Mouse (Mus musculus) ovary, postnatal 36 days (tissue): ENCODE results near the gene Slf2.

Experiments used
- DNase-seq: peaks from one replicate; pipeline ENCODE4 v3.0.0; 2022; ENCODE audit warnings: low spot score, mixed read lengths

Slf2 gene

GRCm38 (mm10) chr19:44984420-44984819 is 53.5 kb downstream of the Slf2 start:
- no peak for DNase-seq

- DNase-seq: no peak
Observed at GRCm38 (mm10) chr19:44985159-44985988, 54.4 kb downstream of the Slf2 start.

GRCm38 (mm10) chr19:44987004-44987403 is 56.1 kb downstream of the Slf2 start:
- DNase-seq: no peak

- no peak for DNase-seq
Observed at GRCm38 (mm10) chr19:44987851-44988250, 56.9 kb downstream of the Slf2 start.

GRCm38 (mm10) chr19:44988321-44988720 is 57.4 kb downstream of the Slf2 start:
- no peak for DNase-seq

GRCm38 (mm10) chr19:44988831-44989566 is 58.0 kb downstream of the Slf2 start, which contains the start of gene Sema4g:
Gene Sema4g, plus strand, starts transcription at chr19:44989101.
- DNase-seq: peak; percentile 41

- no peak for DNase-seq
Observed at GRCm38 (mm10) chr19:44989567-44990495, 58.9 kb downstream of the Slf2 start.

- no peak for DNase-seq
Observed at GRCm38 (mm10) chr19:44991031-44991430, 60.1 kb downstream of the Slf2 start.

GRCm38 (mm10) chr19:44992246-44992645 is 61.3 kb downstream of the Slf2 start:
- no peak for DNase-seq

GRCm38 (mm10) chr19:44992712-44993111 is 61.8 kb downstream of the Slf2 start:
- DNase-seq: no peak

GRCm38 (mm10) chr19:44997786-44998185 is 66.8 kb downstream of the Slf2 start:
- DNase-seq: no peak

- no peak for DNase-seq
Observed at GRCm38 (mm10) chr19:44999647-45000046, 68.7 kb downstream of the Slf2 start.

GRCm38 (mm10) chr19:45002301-45002700 is 71.3 kb downstream of the Slf2 start:
- DNase-seq: no peak

- no peak for DNase-seq
Observed at GRCm38 (mm10) chr19:45003740-45004516, 73.0 kb downstream of the Slf2 start.

GRCm38 (mm10) chr19:45005444-45005843 is 74.5 kb downstream of the Slf2 start, which contains the start of gene Twnk:
Gene Twnk, plus strand, starts transcription at chr19:45005663.
- peak; percentile 51 for DNase-seq

GRCm38 (mm10) chr19:45005957-45006712 is 75.2 kb downstream of the Slf2 start, which contains the start of gene Mrpl43:
Gene Mrpl43, minus strand, starts transcription at chr19:45006442.
- peak; percentile 95 for DNase-seq

- no peak for DNase-seq
Observed at GRCm38 (mm10) chr19:45007021-45007420, 76.1 kb downstream of the Slf2 start.

- DNase-seq: peak; percentile 40
Observed at GRCm38 (mm10) chr19:45007425-45008191, 76.7 kb downstream of the Slf2 start.

- no peak for DNase-seq
Observed at GRCm38 (mm10) chr19:45010646-45011045, 79.7 kb downstream of the Slf2 start.

- no peak for DNase-seq
Observed at GRCm38 (mm10) chr19:45012219-45012618, 81.3 kb downstream of the Slf2 start.
